ENCODE assay signal across 8 mouse cellular contexts in genomic region chr14:7817770-7818462, GRCm38 (mm10). TPM values are rescaled to one million over a fixed set of nuclear protein-coding genes. Genes with fewer than 3 reads are reported as not detected.
DNase-seq lines count a peak whose midpoint lies in the region; ATAC-seq lines count a peak whose summit lies in the region.

TSS of gene Flnb (plus strand) at chr14:7817957.

- H3K9me3 ChIP-seq in hindbrain, embryonic 14.5 days (ENCODE audit: control insufficient read depth, low read length), result no peaks in the 10 kb centered on the region

- ATAC-seq in hindbrain, embryonic 14.5 days (ENCODE audit: low FRiP score), result peak; percentile 98

- no peaks in the 10 kb centered on the region for H3K36me3 ChIP-seq in hindbrain, embryonic 14.5 days (replicated peaks; ENCODE audit: control insufficient read depth, insufficient read depth)

- H3K4me3 ChIP-seq in hindbrain, embryonic 14.5 days (replicated peaks; ENCODE audit: low read length), result peak within 1 kb of the TSS; percentile 62

- H3K9ac ChIP-seq in hindbrain, embryonic 14.5 days, result peak within 1 kb of the TSS; percentile 85

- no peaks in the 10 kb centered on the region for H3K27me3 ChIP-seq in hindbrain, embryonic 14.5 days (ENCODE audit: control insufficient read depth, insufficient read depth, low read length)

- H3K4me2 ChIP-seq in hindbrain, embryonic 14.5 days (replicated peaks), result peak within 1 kb of the TSS; percentile 90

- under 1% methylated on average over 49 of the region's 49 CpGs for WGBS in hindbrain, embryonic 14.5 days

- peak within 1 kb of the TSS; percentile 73 for H3K27ac ChIP-seq in hindbrain, embryonic 14.5 days

- peaks cover 29% of the 10 kb centered on the region for H3K4me1 ChIP-seq in hindbrain, embryonic 14.5 days (replicated peaks; ENCODE audit: control insufficient read depth, insufficient read depth, low read length)

- peak; percentile 93 for DNase-seq in T-cell, adult 2 months (ENCODE audit: low spot score)
- DNase-seq in cerebellum, postnatal 14 days, result peak; percentile 99
- peak; percentile 97 to 98 for DNase-seq in frontal cortex, postnatal 36 days (ENCODE audit: low spot score in 2 of 2)
- DNase-seq in hindbrain, embryonic 14.5 days (ENCODE audit: low spot score), result peak; percentile 99
- peak; percentile 95 to 99 for DNase-seq in layer of hippocampus, postnatal 25 days (ENCODE audit: extremely low spot score in 1 of 2, low spot score in 1 of 2)
- peak; percentile 98 for DNase-seq in lung, postnatal 14 days
- peak; percentile 97 for DNase-seq in ovary, postnatal 36 days (ENCODE audit: low spot score)
- DNase-seq in thymus, postnatal 14 days, result peak; percentile 98

RNA-seq across cellular contexts. Expression of gene Flnb, which starts in this region (rescaled TPM):
- polyA plus RNA-seq in hindbrain, embryonic 14.5 days (2014; fragmentation: Nextera tagmentation; extraction: Ambion mirVana), result 7.4 and 9.0 TPM in 2 replicates
- total RNA-seq in layer of hippocampus, postnatal 25 days (2021), result 10 to 100 TPM; 37.2 to 68.2 TPM

Comparison
In these comparisons a context has a peak if more than half of its experiments do, and no peak if none do; other contexts are left out.
1. Peak in every context shown above with its lines: DNase-seq, ATAC-seq, H3K4me3 ChIP-seq and H3K27ac ChIP-seq.